In the genomic region with DNA sequence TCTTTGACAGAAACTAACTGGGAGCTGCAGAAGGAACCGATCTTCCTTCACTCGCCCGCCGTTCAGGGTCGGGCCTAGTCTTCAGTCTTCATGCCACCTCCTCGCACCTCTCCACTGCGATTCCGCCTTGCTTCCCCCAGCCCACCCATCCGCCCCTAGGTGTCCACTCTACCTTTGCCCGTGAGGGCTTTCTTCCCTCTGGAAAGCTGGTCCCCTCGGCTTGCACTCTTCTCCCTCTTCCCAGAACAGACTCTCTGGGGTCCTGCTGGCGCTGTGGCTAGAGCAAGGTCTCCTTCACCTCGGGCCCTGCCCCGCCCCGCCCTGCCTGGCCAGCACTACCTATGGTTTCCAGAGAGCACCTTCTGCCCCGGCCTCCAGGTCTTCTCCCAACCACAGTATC, we compare ENCODE assay signal across 8 mouse cellular contexts.
DNase-seq lines count a peak whose midpoint lies in the region; ATAC-seq and TF ChIP-seq lines count a peak whose summit lies in the region.

No protein-coding gene starts in this region.

- no peak for DNase-seq in heart, adult 2 months
- no peak for DNase-seq in heart, postnatal 36 days
- DNase-seq in MN1 (ENCODE audit: low spot score) = peak; percentile 36
- DNase-seq in forebrain, postnatal 0 days = no peak
- no peak for DNase-seq in liver, embryonic 13.5 days
- DNase-seq in right cerebral cortex, postnatal 4 days = no peak
- DNase-seq in embryo, embryonic 10.5 days (ENCODE audit: low spot score) = no peak

- H3K27me3 ChIP-seq in heart, adult 2 months (ENCODE audit: control insufficient read depth, insufficient read depth, low read length) = no peaks in the 10 kb centered on the region
- H3K27me3 ChIP-seq in forebrain, postnatal 0 days (ENCODE audit: insufficient read depth, low read length) = no peaks in the 10 kb centered on the region
- peaks cover 16% of the 10 kb centered on the region for H3K27me3 ChIP-seq in liver, embryonic 13.5 days
- H3K27me3 ChIP-seq in small intestine, adult 2 months (ENCODE audit: control insufficient read depth, insufficient read depth, low read length) = no peaks in the 10 kb centered on the region

- peak overlapping the region; percentile 77 for H3K4me2 ChIP-seq in forebrain, postnatal 0 days (ENCODE audit: low read depth)
- peak overlapping the region; percentile 83 for H3K4me2 ChIP-seq in liver, embryonic 13.5 days

- H3K79me2 ChIP-seq in heart, adult 2 months (replicated peaks; ENCODE audit: control insufficient read depth, insufficient read depth, low read length) = no peaks in the 10 kb centered on the region

- TF ChIP-seq EP300 in heart, adult 2 months (IDR thresholded peaks at IDR 0.05; ENCODE audit: insufficient read depth, low read depth, low read length) = no peak

- H3K9me3 ChIP-seq in forebrain, postnatal 0 days (ENCODE audit: low read length) = no peaks in the 10 kb centered on the region
- no peaks in the 10 kb centered on the region for H3K9me3 ChIP-seq in liver, embryonic 13.5 days (replicated peaks)

- peaks cover 3% of the 10 kb centered on the region; the same call in 1 of the 2 replicates for H3K4me1 ChIP-seq in heart, adult 2 months (ENCODE audit: control insufficient read depth, insufficient read depth, low read length)
- H3K4me1 ChIP-seq in forebrain, postnatal 0 days (ENCODE audit: insufficient read depth) = peaks cover 15% of the 10 kb centered on the region
- H3K4me1 ChIP-seq in liver, embryonic 13.5 days (replicated peaks) = peaks cover 24% of the 10 kb centered on the region
- peaks cover 11% of the 10 kb centered on the region; the same call in 1 of the 2 replicates for H3K4me1 ChIP-seq in small intestine, adult 2 months (ENCODE audit: control insufficient read depth, insufficient read depth, insufficient read length, low read length)

- intact Hi-C loops in heart, adult 2 months (cut with DNase I) = loop anchor here (5.0 kb wide), 1 partner anchor 71 kb away; a partner anchor contains a TSS
- intact Hi-C loops in heart, postnatal 36 days (cut with DNase I) = loop anchor here (1.0 to 5.0 kb wide), 2 partner anchors 68 to 429 kb away; a partner anchor contains a TSS

- H3K36me3 ChIP-seq in heart, adult 2 months (ENCODE audit: control insufficient read depth, insufficient read depth, low read length) = no peaks in the 10 kb centered on the region
- H3K36me3 ChIP-seq in forebrain, postnatal 0 days (ENCODE audit: insufficient read depth) = no peaks in the 10 kb centered on the region
- H3K36me3 ChIP-seq in liver, embryonic 13.5 days = no peaks in the 10 kb centered on the region
- H3K36me3 ChIP-seq in small intestine, adult 2 months (ENCODE audit: control insufficient read depth, insufficient read depth, low read length) = no peaks in the 10 kb centered on the region

- no peak for ATAC-seq in forebrain, postnatal 0 days
- ATAC-seq in liver, embryonic 13.5 days (ENCODE audit: low read depth) = peak; percentile 22

- 4% methylated on average over 16 of the region's 16 CpGs for WGBS in heart, adult 2 months
- under 1% methylated on average over 16 of the region's 16 CpGs for WGBS in forebrain, postnatal 0 days
- 4% methylated on average over 16 of the region's 16 CpGs for WGBS in liver, embryonic 13.5 days (ENCODE audit: insufficient replicate concordance)
- WGBS in small intestine, adult 2 months = under 1% methylated on average over 16 of the region's 16 CpGs

- H3K9ac ChIP-seq in heart, adult 2 months (ENCODE audit: low read depth, low read length) = peak overlapping the region; percentile 55
- peak overlapping the region; percentile 79 for H3K9ac ChIP-seq in forebrain, postnatal 0 days
- H3K9ac ChIP-seq in liver, embryonic 13.5 days = peak overlapping the region; percentile 76

- H3K27ac ChIP-seq in heart, adult 2 months = peak overlapping the region; percentile 87
- H3K27ac ChIP-seq in forebrain, postnatal 0 days (ENCODE audit: low read depth, low read length) = peak overlapping the region; percentile 86
- peak overlapping the region; percentile 72 for H3K27ac ChIP-seq in liver, embryonic 13.5 days
- peak overlapping the region; percentile 50 for H3K27ac ChIP-seq in small intestine, adult 2 months (ENCODE audit: insufficient read depth, low read depth, low read length)

- TF ChIP-seq CTCF in heart, adult 2 months (IDR thresholded peaks at IDR 0.05) = no peak
- TF ChIP-seq CTCF in forebrain, postnatal 0 days (IDR thresholded peaks at IDR 0.05; ENCODE audit: low read depth) = no peak
- no peak for TF ChIP-seq CTCF in small intestine, adult 2 months (IDR thresholded peaks at IDR 0.05; ENCODE audit: extremely low read depth, insufficient read length, insufficient replicate concordance, low read depth, low read length)

- peak overlapping the region; percentile 80 for H3K4me3 ChIP-seq in heart, adult 2 months
- peak overlapping the region; percentile 91 for H3K4me3 ChIP-seq in forebrain, postnatal 0 days (ENCODE audit: low read depth, low read length)
- H3K4me3 ChIP-seq in liver, embryonic 13.5 days (replicated peaks) = peak overlapping the region; percentile 67
- peak overlapping the region; percentile 83 for H3K4me3 ChIP-seq in small intestine, adult 2 months (ENCODE audit: low read depth, low read length)

- TF ChIP-seq POLR2A in heart, adult 2 months (IDR thresholded peaks at IDR 0.05; ENCODE audit: insufficient read depth, low read depth, low read length) = no peak
- no peak for TF ChIP-seq POLR2A in small intestine, adult 2 months (IDR thresholded peaks at IDR 0.05; ENCODE audit: low read depth, low read length)
